Mouse (Mus musculus): ENCODE results near the gene Dpp9. TPM values are rescaled to one million over a fixed set of nuclear protein-coding genes. Genes with fewer than 3 reads are reported as not detected.
A peak's percentile ranks its signal among the peaks of the same experiment; 100 is the strongest.

Dpp9 gene
- polyA plus RNA-seq, 1 experiment from 2014 or later = 50.6 TPM

GRCm38 (mm10) chr17:56148790-56149618, 69.7 kb downstream of the Dpp9 start:
- H3K27ac ChIP-seq (ENCODE audit: low read depth, low read length) = no peak overlapping the region
- WGBS = 1% methylated on average over 30 of the region's 30 CpGs

GRCm38 (mm10) chr17:56148280-56148679, 70.4 kb downstream of the Dpp9 start:
- WGBS = 21% methylated on average over 9 of the region's 9 CpGs
- no peaks in the 10 kb centered on the region for H3K9me3 ChIP-seq (ENCODE audit: control insufficient read depth, low read length)
- H3K4me2 ChIP-seq (ENCODE audit: low read depth, low read length, severe bottlenecking) = no peak overlapping the region; the same call in 1 of the 2 replicates
- H3K27me3 ChIP-seq (ENCODE audit: control insufficient read depth, insufficient read depth, low read length) = peaks cover 22% of the 10 kb centered on the region
- no peak overlapping the region for H3K4me3 ChIP-seq (ENCODE audit: low read depth, low read length)
- H3K4me1 ChIP-seq (replicated peaks; ENCODE audit: control insufficient read depth, insufficient read depth, low read length) = peaks cover 5% of the 10 kb centered on the region
- no peak for DNase-seq (ENCODE audit: low spot score)
- no peaks in the 10 kb centered on the region for H3K36me3 ChIP-seq (ENCODE audit: control insufficient read depth, insufficient read depth, low read length)
- no peak overlapping the region for H3K27ac ChIP-seq (ENCODE audit: low read depth, low read length)
- H3K9ac ChIP-seq (ENCODE audit: low read length) = no peak overlapping the region; the same call in 1 of the 2 replicates
- ATAC-seq (replicated peaks; ENCODE audit: low FRiP score) = no peak

More at GRCm38 (mm10) chr17:56148790-56149618, 69.7 kb downstream of the Dpp9 start:
- Histone ChIP-seq H3K9ac (ENCODE audit: low read length) (peak overlapping the region; percentile 35), H3K9me3 (ENCODE audit: control insufficient read depth, low read length) (no peaks in the 10 kb centered on the region), H3K4me1 (replicated peaks; ENCODE audit: control insufficient read depth, insufficient read depth, low read length) (peaks cover 6% of the 10 kb centered on the region), H3K4me3 (ENCODE audit: low read depth, low read length) (peak overlapping the region; percentile 9; the same call in 1 of the 2 replicates), H3K36me3 (ENCODE audit: control insufficient read depth, insufficient read depth, low read length) (no peaks in the 10 kb centered on the region), H3K4me2 (ENCODE audit: low read depth, low read length, severe bottlenecking) (peak overlapping the region; percentile 37), H3K27me3 (ENCODE audit: control insufficient read depth, insufficient read depth, low read length) (peaks cover 22% of the 10 kb centered on the region)
- ATAC-seq (replicated peaks; ENCODE audit: low FRiP score) (peak; percentile 19; the same call in 1 of the 2 replicates), DNase-seq (ENCODE audit: low spot score) (no peak)

GRCm38 (mm10) chr17:56147420-56147819, 71.3 kb downstream of the Dpp9 start:
- Histone ChIP-seq H3K4me2 (ENCODE audit: low read depth, low read length, severe bottlenecking) (no peak overlapping the region), H3K4me1 (replicated peaks; ENCODE audit: control insufficient read depth, insufficient read depth, low read length) (peaks cover 6% of the 10 kb centered on the region), H3K9me3 (ENCODE audit: control insufficient read depth, low read length) (no peaks in the 10 kb centered on the region), H3K36me3 (ENCODE audit: control insufficient read depth, insufficient read depth, low read length) (no peaks in the 10 kb centered on the region), H3K9ac (ENCODE audit: low read length) (no peak overlapping the region), H3K4me3 (ENCODE audit: low read depth, low read length) (no peak overlapping the region), H3K27ac (ENCODE audit: low read depth, low read length) (no peak overlapping the region), H3K27me3 (ENCODE audit: control insufficient read depth, insufficient read depth, low read length) (peaks cover 22% of the 10 kb centered on the region)
- no peak for DNase-seq (ENCODE audit: low spot score)
- 71% methylated on average over 12 of the region's 12 CpGs for WGBS
- ATAC-seq (replicated peaks; ENCODE audit: low FRiP score) = no peak

- no peak overlapping the region for H3K4me2 ChIP-seq (ENCODE audit: low read depth, low read length, severe bottlenecking)
- H3K9me3 ChIP-seq (ENCODE audit: control insufficient read depth, low read length) = no peaks in the 10 kb centered on the region
- H3K27me3 ChIP-seq (ENCODE audit: control insufficient read depth, insufficient read depth, low read length) = peaks cover 30% of the 10 kb centered on the region
- H3K4me3 ChIP-seq (ENCODE audit: low read depth, low read length) = no peak overlapping the region
- 26% methylated on average over 9 of the region's 9 CpGs for WGBS
- H3K36me3 ChIP-seq (ENCODE audit: control insufficient read depth, insufficient read depth, low read length) = no peaks in the 10 kb centered on the region
- DNase-seq (ENCODE audit: low spot score) (no peak), ATAC-seq (replicated peaks; ENCODE audit: low FRiP score) (no peak)
- H3K9ac ChIP-seq (ENCODE audit: low read length) = no peak overlapping the region
- peaks cover 17% of the 10 kb centered on the region for H3K4me1 ChIP-seq (replicated peaks; ENCODE audit: control insufficient read depth, insufficient read depth, low read length)
- H3K27ac ChIP-seq (ENCODE audit: low read depth, low read length) = no peak overlapping the region
Observed at GRCm38 (mm10) chr17:56146131-56146530, 72.6 kb downstream of the Dpp9 start.

- H3K27me3 ChIP-seq (ENCODE audit: control insufficient read depth, insufficient read depth, low read length) = peaks cover 37% of the 10 kb centered on the region
- H3K4me1 ChIP-seq (replicated peaks; ENCODE audit: control insufficient read depth, insufficient read depth, low read length) = peaks cover 17% of the 10 kb centered on the region
- no peak overlapping the region for H3K4me2 ChIP-seq (ENCODE audit: low read depth, low read length, severe bottlenecking)
- no peaks in the 10 kb centered on the region for H3K36me3 ChIP-seq (ENCODE audit: control insufficient read depth, insufficient read depth, low read length)
- no peak overlapping the region for H3K4me3 ChIP-seq (ENCODE audit: low read depth, low read length)
- no peak overlapping the region for H3K9ac ChIP-seq (ENCODE audit: low read length)
- DNase-seq (ENCODE audit: low spot score) = no peak
- WGBS = 78% methylated on average over 9 of the region's 9 CpGs
- ATAC-seq (replicated peaks; ENCODE audit: low FRiP score) = no peak
- no peaks in the 10 kb centered on the region for H3K9me3 ChIP-seq (ENCODE audit: control insufficient read depth, low read length)
- H3K27ac ChIP-seq (ENCODE audit: low read depth, low read length) = no peak overlapping the region
Observed at GRCm38 (mm10) chr17:56144546-56144945, 74.2 kb downstream of the Dpp9 start.

- H3K27me3 ChIP-seq (ENCODE audit: control insufficient read depth, insufficient read depth, low read length) = peaks cover 37% of the 10 kb centered on the region
- H3K36me3 ChIP-seq (ENCODE audit: control insufficient read depth, insufficient read depth, low read length) = no peaks in the 10 kb centered on the region
- peaks cover 12% of the 10 kb centered on the region for H3K4me1 ChIP-seq (replicated peaks; ENCODE audit: control insufficient read depth, insufficient read depth, low read length)
- DNase-seq (ENCODE audit: low spot score) (peak; percentile 75), ATAC-seq (replicated peaks; ENCODE audit: low FRiP score) (peak; percentile 58)
- peak overlapping the region; percentile 62 for H3K4me2 ChIP-seq (ENCODE audit: low read depth, low read length, severe bottlenecking)
- peak overlapping the region; percentile 45 for H3K9ac ChIP-seq (ENCODE audit: low read length)
- H3K4me3 ChIP-seq (ENCODE audit: low read depth, low read length) = peak overlapping the region; percentile 30
- under 1% methylated on average over 36 of the region's 47 CpGs for WGBS
- H3K9me3 ChIP-seq (ENCODE audit: control insufficient read depth, low read length) = no peaks in the 10 kb centered on the region
- H3K27ac ChIP-seq (ENCODE audit: low read depth, low read length) = no peak overlapping the region
Observed at GRCm38 (mm10) chr17:56141702-56142605, 76.8 kb downstream of the Dpp9 start.

GRCm38 (mm10) chr17:56139858-56140595, 78.7 kb downstream of the Dpp9 start, which contains the start of gene Sema6b:
Gene Sema6b (minus strand): TSS chr17:56140343.
- Histone ChIP-seq H3K4me3 (ENCODE audit: low read depth, low read length) (peak within 1 kb of the TSS; percentile 61), H3K9ac (ENCODE audit: low read length) (peak within 1 kb of the TSS; percentile 50), H3K9me3 (ENCODE audit: control insufficient read depth, low read length) (no peaks in the 10 kb centered on the region), H3K27me3 (ENCODE audit: control insufficient read depth, insufficient read depth, low read length) (peaks cover 37% of the 10 kb centered on the region), H3K36me3 (ENCODE audit: control insufficient read depth, insufficient read depth, low read length) (no peaks in the 10 kb centered on the region), H3K4me2 (ENCODE audit: low read depth, low read length, severe bottlenecking) (peak within 1 kb of the TSS; percentile 91), H3K4me1 (replicated peaks; ENCODE audit: control insufficient read depth, insufficient read depth, low read length) (peaks cover 12% of the 10 kb centered on the region), H3K27ac (ENCODE audit: low read depth, low read length) (no peak within 1 kb of the TSS)
- peak; percentile 45 for ATAC-seq (replicated peaks; ENCODE audit: low FRiP score)
- peak; percentile 84 for DNase-seq (ENCODE audit: low spot score)
- WGBS = 1% methylated on average over 62 of the region's 79 CpGs

GRCm38 (mm10) chr17:56139355-56139754, 79.3 kb downstream of the Dpp9 start:
- peak; percentile 16; the same call in 1 of the 2 replicates for ATAC-seq (replicated peaks; ENCODE audit: low FRiP score)
- 3% methylated on average over 16 of the region's 21 CpGs for WGBS
- peak overlapping the region; percentile 61 for H3K4me3 ChIP-seq (ENCODE audit: low read depth, low read length)

More at GRCm38 (mm10) chr17:56139355-56139754, 79.3 kb downstream of the Dpp9 start:
- no peak for DNase-seq (ENCODE audit: low spot score)
- H3K9ac ChIP-seq (ENCODE audit: low read length) = peak overlapping the region; percentile 50
- peaks cover 37% of the 10 kb centered on the region for H3K27me3 ChIP-seq (ENCODE audit: control insufficient read depth, insufficient read depth, low read length)
- peaks cover 12% of the 10 kb centered on the region for H3K4me1 ChIP-seq (replicated peaks; ENCODE audit: control insufficient read depth, insufficient read depth, low read length)
- H3K4me2 ChIP-seq (ENCODE audit: low read depth, low read length, severe bottlenecking) = peak overlapping the region; percentile 91
- no peaks in the 10 kb centered on the region for H3K36me3 ChIP-seq (ENCODE audit: control insufficient read depth, insufficient read depth, low read length)
- H3K27ac ChIP-seq (ENCODE audit: low read depth, low read length) = no peak overlapping the region
- H3K9me3 ChIP-seq (ENCODE audit: control insufficient read depth, low read length) = no peaks in the 10 kb centered on the region
